Mouse (Mus musculus) embryo, embryonic 11 days (tissue): Measurements from ENCODE around the gene Slc2a10.
A peak's percentile ranks its signal among the peaks of the same experiment; 100 is the strongest.

Source experiments
- DNase-seq: peaks from one replicate; pipeline ENCODE4 v3.0.0-alpha.2; 2015

The Slc2a10 gene

DNA sequence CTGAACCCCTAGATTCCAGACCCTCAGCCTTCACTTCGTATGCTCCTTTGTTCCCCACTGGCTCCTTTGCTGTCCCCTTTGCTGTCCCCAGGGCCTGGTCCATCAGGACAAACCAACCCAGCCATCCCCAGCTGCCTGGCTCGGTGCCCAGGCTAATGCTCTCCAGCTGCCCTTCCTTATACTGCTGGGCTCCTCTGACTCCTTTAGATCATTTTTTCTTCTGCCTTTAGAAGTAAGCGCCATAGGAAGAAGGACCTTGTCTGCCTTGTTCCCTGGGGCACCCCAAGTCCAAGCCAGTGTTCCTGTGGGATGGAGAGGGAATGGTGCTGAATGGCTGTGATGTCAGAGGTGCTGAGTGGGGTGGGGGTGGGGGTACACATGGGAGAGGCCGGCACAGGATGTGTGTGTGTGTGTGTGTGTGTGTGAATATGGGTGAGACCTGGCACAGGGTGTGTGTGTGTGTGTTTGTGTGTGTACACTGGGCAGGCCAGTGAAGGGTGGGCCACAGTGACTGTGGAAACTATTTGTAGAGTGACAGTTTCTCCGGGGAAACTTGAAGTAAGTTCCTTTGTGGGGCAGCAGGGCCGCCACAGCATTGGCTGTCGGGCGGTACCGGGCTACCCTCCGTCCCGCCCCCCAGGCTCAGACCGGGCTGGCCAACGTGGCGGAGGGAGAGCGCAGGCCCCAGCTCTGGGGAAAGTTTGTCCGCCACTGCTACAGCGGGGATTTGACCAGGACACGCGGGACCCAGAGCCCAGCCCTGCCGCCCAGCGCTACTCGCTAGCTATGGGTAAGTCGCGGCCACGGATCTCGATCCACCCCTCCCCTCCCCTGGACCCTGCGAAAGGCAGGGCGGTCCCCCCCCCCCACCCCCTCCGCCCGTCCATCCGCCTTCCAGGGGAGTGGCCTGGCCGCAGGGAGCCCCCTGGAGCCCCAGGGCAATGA, at the start of gene Slc2a10:
Slc2a10 (plus strand) TSS at position 529 of the 945 bp plus-strand sequence.
- peak; percentile 59 for DNase-seq

DNA sequence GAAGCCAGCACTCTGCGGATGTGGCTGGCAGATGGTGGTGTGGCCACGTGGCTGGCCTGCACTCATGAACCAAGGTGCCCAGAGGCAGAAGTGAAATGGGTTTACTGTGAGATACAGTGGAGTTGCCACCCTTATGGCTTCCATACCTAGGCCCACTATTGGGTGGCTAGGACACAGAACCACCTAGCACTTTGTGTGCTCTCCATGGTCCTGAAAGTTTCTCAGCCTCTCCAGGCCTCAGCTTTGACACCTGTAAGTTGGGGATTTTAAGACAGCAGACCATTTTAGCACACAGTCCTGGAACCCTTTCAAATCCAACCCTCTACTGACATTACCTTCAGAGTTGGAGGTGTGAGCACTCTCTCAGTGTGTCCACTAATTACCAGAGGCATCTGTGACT, 46.9 kb upstream of the Slc2a10 start:
- DNase-seq: peak; percentile 63

DNA sequence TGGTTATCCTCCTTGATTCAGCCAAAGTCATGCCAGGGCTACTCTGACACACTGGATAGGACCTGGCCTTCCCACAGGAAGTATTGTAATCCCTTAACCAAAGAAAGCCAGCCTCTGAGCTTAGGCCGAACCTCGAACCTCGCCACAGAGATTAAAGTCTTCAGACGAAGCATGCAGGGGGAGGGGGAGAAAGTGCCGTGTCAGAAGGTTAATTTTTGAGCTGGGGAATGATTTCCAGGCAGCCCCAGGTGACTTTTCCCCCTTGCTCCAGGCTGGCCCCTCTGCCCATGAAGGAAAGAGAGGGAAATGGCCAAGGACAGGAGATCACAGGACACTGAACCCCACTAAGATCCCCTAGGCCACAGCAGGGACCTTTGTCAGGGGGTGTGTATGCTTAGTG, 45.4 kb upstream of the Slc2a10 start:
- DNase-seq: no peak

DNA sequence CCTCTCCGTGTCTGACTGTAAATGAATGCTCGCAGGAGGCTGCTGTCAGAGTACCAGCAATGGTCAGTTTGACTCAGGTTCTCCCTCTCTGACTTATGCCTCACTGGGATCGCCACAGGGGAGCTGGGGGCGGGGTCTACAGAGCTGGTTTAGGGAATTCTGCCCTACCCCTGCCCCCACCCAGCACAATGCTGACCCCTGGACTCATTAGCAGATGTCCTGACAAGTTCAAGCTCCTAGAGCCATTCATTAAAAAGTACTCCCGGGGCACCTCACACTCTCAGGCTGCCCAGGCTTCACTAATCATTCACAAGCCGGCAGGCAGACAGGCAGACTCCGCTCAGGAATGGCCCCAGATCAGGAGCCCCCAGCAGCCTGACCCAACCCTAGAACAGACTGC, 43.9 kb upstream of the Slc2a10 start:
- DNase-seq: peak; percentile 32

DNA sequence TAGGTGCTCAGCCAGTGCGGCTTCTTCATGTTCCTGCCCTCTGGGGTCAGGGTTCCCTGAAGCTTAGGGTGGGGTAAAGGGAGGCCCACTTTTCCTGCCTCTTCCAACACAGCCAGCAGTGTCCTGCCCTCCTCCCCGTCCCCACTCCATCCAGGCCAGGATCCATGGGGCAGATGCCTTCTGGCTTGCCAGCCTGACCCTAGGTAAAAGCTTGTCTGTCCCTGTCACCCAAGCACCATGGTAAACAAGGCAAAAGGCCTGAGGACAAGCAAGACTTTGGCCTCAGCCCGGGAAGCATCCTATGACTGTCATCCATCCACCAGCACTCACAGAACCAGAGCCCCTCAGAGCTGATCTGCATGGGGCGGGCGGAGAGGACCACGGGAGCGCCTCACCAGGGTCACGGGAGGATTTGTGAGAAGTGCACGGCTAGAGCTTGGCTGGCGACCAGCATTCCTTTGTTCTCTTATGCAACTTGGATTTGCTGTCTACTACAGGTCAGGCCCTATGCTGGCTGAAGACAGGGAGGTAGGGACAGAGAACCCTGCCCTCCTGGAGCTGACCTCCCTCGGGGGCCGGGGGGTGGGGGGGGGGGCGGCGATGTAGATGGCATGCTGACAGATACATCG, 35.6 kb upstream of the Slc2a10 start:
- peak; percentile 15 for DNase-seq

DNA sequence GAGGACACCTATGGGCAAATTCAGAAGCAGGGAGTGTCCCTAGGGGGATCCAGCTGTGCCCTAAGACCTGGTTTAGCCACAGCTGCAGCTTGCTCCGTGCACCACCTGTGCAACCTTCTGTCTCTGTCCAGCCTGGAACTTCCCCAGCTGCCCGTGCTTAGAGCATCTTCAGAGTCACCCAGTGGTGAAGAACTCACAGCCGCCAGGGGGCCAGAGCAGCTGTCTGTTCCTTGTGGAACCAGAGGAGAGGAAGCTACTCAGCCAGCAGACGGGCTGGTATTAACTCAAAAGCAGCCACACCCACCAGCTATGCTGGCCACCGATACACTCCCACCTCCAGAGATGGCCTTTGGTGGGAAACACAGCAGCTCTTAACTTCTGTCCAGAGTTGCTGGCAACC, 33.4 kb upstream of the Slc2a10 start:
- peak; percentile 46 for DNase-seq

DNA sequence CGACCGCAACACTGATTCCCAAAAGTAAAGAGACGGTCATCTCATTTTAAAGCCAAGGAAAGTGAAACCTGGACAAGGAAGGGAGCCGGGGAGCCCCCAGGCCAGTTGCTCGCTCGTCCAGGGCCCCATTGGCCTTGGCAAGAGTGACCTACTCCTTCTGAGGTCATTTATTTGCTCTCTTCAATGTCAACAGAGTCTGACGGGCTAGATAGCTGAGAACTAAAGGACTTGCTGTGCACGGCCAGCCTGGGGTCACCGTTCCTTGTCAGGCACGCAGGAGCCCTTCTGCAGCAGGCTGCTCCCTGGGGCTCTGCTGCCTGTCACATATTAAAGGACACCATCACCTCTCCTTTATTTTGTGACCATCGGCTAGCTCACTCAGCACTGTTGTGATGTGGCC, 31.6 kb upstream of the Slc2a10 start:
- no peak for DNase-seq

DNA sequence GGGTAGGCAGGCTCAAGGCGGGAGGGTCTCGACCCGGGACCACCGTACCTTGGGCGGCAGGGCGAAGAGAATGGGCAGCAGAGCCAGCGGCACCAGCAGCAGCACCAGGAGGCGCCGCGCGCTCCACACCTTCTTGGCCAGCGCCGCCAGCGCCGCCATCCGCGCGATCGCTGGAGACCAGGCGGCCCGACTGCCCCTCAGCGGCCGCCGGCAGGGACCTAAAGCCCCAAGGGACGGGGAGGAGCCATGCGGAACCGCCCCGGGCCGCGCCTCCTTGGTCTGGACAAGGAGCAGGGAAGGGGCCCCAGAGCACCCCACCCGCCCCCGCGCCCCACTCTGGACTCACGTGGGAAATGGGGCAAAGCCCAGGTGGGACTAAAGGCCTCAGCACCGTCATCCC, 30.6 kb upstream of the Slc2a10 start, which contains the start of gene Slc13a3:
Slc13a3 (minus strand) TSS at position 228 of the 400 bp plus-strand sequence.
- peak; percentile 66 for DNase-seq

DNA sequence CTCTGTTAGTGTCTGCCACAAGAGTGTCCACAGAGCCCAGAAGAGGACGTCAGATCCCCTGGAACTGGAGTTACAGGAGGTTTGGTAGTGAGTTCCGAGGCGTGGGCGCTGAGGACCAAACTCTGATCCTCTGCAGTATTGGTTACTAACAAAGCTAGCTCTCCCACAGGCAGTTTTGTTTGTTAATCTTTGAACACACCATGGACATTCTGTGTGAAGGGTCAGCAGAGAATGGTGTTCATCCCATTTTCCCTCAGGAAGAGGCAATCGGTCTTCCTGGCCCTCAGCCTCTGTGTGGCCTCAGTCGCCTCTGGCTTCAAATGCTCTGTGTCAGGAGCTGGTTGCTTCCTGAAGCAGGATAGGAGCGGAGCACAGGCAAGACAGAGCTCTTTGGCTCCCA, 28.2 kb upstream of the Slc2a10 start:
- DNase-seq: no peak

DNA sequence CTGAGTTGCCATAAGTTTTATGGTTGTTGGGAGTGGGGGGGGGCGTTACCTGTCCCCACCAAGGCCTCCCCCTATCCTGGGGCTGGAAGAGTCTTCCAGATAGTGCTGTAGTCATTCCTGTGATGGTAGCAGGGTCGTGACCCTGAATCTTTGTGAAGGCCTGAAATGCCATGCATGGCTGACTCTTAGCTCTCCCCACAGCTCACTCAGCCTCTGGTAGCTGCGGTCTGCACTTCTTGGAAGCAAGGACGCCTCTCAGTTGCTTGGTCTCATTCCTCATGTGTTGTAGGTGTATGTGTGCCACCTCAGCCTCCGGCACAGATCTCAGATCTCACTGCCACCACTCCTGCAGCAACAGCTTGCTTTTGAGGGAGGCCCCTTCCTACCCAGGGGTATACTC, 27.7 kb upstream of the Slc2a10 start:
- DNase-seq: no peak

DNA sequence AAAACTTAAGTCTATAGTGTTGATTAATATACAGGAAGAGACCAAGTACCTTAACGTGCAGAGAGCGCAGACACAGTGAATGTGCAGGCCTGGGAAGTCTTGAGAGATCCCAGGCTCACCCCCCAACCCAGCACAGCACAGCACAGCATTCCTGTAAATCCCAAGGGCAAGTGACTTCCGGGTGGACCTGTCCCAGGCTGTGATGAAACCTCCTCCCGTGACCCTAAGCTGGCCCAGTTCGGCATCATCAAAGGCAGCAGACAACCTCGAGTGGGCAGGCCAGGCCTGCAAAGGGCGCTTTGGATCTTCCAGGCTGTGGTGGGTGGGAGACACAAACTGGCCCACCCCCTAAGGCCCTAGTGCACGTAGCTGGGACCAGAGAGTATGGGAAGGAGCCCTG, 21.6 kb upstream of the Slc2a10 start:
- DNase-seq: no peak

DNA sequence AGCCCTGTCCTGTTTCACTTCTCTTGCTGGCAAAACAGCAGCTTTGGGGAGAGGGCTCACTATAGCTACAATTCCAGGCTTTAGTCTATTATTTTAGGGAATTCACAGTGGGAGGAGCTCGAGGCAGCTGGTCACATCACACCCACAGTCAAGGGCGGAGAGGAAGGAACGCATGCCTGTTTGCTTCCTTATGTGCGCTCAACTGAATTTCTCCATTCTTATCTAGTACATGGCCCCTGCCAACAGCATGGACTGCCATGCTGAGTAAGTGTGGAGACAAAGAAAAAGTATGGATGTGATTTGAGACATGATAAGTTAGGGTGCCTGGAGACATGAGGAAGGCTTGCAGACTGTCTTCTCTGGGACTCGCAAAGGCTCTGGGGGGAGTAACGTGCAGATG, 19.4 kb upstream of the Slc2a10 start:
- DNase-seq: no peak

DNA sequence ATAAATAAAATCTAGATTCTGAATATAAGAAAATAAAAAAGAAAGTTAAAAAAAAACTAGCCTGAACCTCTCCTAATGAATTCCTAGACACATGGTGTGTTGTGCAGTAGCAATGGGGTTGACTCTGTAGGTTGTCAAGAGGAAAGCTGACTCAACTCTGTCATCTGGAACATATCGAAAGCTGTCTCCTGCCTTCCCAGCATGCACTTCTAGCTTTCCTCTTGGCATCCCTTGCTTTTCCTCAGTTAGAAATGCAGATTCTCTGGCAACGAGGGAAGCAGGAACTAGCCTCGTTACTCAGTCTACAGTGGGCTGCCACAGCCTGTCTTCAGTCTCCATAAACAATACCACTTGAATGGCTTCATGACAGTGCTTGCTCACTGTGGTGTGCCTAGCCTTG, 17.8 kb upstream of the Slc2a10 start:
- no peak for DNase-seq

DNA sequence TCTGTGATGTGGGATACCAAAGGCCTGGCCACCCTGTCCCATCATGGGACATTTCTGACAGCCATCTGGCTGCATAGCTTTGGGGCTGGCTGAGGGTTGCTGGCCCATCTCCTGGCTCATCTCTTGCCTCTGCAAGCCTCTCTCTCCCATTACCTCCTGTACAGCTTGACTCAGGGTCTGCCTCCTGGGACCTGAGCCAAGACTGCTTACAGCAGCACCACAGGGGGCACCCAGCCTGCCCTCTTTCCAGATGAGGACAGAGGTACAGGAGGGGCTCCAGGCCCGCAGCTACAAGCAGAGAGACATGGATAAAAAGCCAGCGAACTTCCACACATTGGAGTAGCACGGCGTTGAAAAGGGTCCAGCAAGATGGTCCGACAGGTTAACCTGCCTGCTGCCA, 17.2 kb upstream of the Slc2a10 start:
- no peak for DNase-seq

DNA sequence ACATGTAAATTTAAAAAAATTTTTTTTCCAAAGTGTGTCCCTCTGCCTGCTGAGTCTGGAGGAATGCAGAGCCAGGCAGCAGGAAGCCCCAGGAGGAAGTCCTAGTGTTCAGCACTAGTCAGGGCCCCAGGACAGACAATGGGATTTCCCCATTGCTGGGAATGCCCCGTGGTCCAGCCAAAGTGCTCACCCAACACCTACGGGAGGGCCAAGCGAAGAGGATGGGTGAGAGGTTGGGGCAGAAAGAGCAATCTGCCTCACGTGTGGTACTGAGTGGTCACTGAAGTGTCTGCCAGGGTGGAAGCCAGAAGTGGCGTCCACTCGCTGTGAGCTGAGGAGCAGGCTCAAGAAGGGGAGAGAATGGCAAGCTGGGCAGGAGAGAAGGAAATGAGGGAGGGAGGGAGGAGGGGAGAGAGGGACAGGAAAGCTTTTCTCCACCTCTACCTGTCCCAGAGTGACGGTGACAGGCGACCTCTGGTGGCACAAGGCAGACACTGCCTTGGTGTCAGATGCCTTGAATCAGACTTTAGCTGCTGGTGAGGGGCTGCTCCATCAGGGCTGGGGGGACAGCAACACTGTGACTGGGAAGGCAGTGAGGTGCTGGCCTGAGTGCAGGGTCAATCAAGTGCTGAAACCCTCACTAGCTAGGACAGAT, 16.6 kb upstream of the Slc2a10 start:
- peak; percentile 74 for DNase-seq

DNA sequence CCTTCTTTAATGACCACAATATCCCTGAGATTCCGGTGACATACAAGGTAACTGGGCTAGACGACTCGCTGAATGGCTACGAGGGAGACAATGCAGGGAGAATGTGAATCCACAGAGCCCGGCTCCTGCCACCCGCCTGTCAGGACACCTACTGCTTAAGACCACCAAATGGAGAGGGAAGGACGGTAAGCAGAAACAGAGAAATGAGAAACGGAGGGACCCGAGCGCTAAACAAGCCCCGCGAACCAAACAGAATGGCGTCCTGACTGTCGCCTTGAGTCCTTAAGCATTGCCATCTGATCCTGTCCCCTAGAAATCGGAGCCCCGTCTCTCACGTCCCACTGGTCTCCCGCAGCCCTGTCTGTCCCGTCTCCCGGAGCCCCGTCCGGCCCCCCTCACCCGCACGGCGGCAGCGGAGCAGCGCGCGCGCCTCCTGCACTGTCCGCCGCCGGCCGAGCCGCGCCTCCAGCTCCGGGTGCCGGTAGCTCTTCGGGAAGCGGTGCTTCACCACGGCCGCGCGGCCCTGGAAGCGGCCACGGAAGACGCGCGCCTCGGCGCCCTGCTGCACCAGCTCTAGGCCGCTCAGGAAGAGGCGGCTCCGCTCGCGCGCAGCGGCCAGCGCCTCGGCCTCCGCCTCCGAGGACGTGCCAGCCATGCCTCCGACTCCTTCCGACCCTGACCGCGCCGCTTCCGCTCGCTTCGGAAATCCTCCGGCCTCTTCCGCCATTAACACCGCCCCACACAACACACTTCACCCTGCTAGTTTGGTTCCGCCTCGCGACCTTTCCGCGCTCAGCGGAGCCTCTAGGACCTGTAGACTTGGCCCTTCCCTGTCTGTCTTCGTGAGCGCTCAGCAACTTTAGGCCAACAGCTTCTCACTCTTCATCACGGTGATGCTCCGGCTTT, 10.7 kb upstream of the Slc2a10 start, which contains the start of gene Trp53rka:
Trp53rka (minus strand) TSS at position 677 of the 906 bp plus-strand sequence.
- peak; percentile 87 for DNase-seq

DNA sequence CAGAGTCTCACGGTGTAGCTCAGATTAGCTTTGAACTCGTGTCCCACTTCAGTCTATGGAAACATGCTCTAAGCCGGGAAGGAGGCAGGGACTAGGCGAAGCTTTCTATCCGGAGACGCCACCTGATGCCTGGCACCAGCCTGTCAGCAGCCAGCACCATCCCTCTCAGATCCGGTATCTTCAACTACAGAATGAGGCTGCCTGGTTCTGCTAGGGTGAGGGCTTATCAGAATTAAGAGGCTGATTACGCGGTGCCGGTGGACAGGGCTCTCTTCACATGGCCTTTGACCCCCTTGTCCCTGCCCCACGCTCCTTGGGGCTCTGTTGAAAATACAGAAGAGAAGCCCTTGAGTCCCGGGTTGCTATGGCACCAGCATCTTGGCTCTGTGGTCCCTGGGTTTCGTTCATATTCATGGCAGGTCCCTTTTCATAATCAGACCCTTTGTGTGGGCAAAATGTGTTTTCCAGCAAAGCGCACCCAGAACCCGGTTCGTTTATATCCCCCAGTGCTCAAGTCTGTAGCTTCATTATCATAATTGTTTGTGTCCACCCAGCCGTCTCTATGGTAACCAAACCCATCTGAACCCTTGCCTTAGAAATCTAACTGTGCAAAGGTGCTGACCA, 9.9 kb upstream of the Slc2a10 start:
- DNase-seq: peak; percentile 64

DNA sequence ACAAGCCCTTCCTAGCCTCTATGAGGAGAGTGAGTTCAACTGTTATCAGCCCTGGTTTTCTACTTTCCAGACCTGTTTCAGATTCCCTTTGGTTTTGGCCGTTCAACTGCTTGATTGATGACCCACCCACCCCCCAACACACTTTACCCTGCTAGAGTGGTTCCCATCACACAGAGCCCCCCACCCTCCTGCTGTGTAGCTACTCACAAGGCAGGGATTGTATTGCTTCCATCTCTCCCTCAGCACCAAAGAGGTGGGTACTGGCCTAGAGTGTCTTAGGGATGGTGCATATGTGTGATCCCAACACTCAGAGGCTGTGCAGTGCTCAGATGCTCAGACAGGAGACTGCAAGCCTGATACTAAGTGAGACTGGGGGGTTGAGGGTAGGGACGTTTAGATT, 9.1 kb upstream of the Slc2a10 start:
- no peak for DNase-seq

DNA sequence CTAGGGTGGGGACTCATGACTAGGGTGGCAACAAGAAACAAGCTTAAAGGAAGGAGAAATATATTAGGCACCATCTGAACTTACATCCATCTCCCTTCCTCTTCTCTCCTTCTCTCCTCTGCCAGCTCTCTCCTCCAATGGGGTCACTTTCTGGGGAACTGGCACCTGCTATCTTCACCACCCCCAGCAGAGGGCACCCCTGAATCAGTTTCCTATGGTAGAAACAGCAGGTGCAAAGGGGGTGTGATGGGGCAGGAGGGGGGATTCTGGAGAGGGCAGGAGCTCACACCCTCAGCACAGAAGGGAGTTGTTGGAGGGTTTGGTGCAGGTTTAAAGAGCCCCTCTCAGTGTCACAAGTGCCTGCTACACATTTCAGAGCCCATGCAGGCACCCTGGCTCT, 7.3 kb upstream of the Slc2a10 start:
- DNase-seq: peak; percentile 49

DNA sequence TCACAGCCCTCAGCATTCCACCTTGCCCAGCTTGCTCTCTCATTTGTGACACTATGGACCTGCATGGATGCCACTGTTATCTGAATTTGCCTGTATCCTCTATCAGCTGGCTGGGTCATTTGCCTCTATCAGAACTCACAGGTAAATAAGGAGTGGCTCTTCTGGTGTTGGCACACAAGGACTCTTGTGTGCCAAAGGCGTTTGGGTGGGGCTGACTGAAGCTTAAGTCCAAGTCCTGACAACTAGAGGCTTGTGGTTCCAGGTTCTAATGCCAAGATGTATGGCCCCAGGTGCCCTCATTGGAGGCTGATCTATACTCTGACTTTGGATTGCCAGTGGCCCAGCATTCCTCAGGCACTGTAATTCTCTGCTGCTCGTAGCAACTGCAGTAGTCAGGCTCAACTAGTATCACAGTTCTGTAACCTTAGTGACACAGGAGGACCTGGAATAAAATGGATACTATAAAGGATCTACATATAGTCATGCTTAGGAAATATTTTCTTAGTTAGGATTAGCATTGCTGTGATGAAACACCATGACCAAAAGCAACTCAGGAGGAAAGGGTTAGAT, 5.8 kb upstream of the Slc2a10 start:
- DNase-seq: no peak

DNA sequence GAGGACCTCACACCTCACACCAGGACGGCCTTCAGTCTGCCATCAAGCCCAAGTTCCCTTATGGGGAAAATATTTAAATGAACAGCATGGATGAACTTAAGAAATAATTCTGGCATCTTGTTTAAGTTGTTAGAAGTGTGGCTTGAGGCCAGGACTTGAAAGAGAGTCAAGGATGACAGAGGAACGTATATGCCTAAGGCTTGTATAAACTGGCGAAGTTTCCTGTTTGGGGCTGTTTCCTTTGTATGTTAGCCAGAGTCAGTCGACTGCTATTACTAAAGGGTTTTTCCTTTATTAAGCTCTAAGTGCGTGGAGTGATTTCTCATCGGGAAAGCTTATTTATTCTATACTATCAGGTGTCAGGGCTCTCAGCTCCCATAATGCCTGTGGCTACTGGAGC, 4.8 kb upstream of the Slc2a10 start:
- no peak for DNase-seq

DNA sequence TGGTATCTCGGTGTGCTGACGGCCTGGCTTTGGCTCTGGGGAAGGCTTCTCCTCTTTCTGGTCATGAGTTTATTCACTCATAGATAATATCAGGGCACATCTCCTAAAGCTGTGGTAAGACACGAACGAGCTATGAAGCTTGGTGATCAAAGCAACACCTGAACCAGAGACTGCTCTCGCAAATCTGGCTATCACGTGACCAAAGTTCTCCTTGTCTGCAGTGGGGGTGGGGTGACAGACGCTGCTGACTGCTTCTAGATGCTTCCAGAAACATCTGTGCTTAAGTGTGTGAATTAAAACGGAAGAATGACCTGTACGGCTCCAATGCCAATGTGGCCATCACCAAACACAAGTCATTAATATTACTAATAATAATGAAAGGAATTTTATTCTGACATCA, 6.1 kb downstream of the Slc2a10 start:
- DNase-seq: no peak
